Mouse (Mus musculus) heart, embryonic 15.5 days (tissue): ENCODE measurements around the gene Oprm1. TPM values are rescaled to one million over a fixed set of nuclear protein-coding genes. Genes with fewer than 3 reads are reported as not detected.

Experiments
- ATAC-seq: fragments of 200-750 bp; cut with Nextera tagmentation; replicated peaks from 2 replicates; pipeline ENCODE4 v1.8.0; 2017; ENCODE audit warnings: low read depth, moderate TSS enrichment; ENCODE audit not compliant: insufficient number of reproducible peaks, insufficient read depth, low FRiP score
- H3K27ac ChIP-seq: fragments of 300-500 bp; sonication (generic); 2 replicates; pipeline ENCODE4 v1.5.1; 2015; ENCODE audit warnings: mild to moderate bottlenecking, inconsistent platforms
- H3K27me3 ChIP-seq: fragments of 300-500 bp; sonication (generic); 2 replicates; pipeline ENCODE4 v1.6.1; 2015; ENCODE audit warnings: inconsistent platforms
- H3K36me3 ChIP-seq: fragments of 300-500 bp; sonication (generic); 2 replicates; pipeline ENCODE4 v1.6.1; 2015; ENCODE audit warnings: mild to moderate bottlenecking, inconsistent platforms
- H3K4me1 ChIP-seq: fragments of 300-500 bp; sonication (generic); replicated peaks from 2 replicates; pipeline ENCODE4 v1.6.1; 2015; ENCODE audit warnings: inconsistent platforms
- H3K4me2 ChIP-seq: fragments of 300-500 bp; sonication (generic); 2 replicates; pipeline ENCODE4 v1.6.1; 2015; ENCODE audit warnings: inconsistent platforms, mild to moderate bottlenecking, moderate library complexity
- H3K4me3 ChIP-seq: fragments of 300-500 bp; sonication (generic); 2 replicates; pipeline ENCODE4 v1.5.1; 2015; ENCODE audit warnings: mild to moderate bottlenecking, inconsistent platforms
- H3K9ac ChIP-seq: fragments of 300-500 bp; sonication (generic); 2 replicates; pipeline ENCODE4 v1.6.1; 2015; ENCODE audit warnings: mild to moderate bottlenecking, inconsistent platforms
- H3K9me3 ChIP-seq: fragments of 300-500 bp; sonication (generic); replicated peaks from 2 replicates; pipeline ENCODE4 v1.6.1; 2016; ENCODE audit warnings: inconsistent platforms
- whole genome bisulfite sequencing: fragments of 180-500 bp; shearing (Covaris S2); methylation state at CpG from one replicate; pipeline ENCODE4 v1.1.7; 2015; ENCODE audit warnings: mixed read lengths; 5-methylcytosine and 5-hydroxymethylcytosine counted together
- polyA plus RNA-seq: library from polyadenylated mRNA; unstranded; fragments of >200 nt; fragmentation: Nextera tagmentation; extraction: Ambion mirVana; gene quantifications from 2 replicates; pipeline ENCODE4 v1.2.1, GENCODE M21; 2015

Oprm1 gene
- polyA plus RNA-seq, 1 experiment from 2014 or later: not detected

DNA sequence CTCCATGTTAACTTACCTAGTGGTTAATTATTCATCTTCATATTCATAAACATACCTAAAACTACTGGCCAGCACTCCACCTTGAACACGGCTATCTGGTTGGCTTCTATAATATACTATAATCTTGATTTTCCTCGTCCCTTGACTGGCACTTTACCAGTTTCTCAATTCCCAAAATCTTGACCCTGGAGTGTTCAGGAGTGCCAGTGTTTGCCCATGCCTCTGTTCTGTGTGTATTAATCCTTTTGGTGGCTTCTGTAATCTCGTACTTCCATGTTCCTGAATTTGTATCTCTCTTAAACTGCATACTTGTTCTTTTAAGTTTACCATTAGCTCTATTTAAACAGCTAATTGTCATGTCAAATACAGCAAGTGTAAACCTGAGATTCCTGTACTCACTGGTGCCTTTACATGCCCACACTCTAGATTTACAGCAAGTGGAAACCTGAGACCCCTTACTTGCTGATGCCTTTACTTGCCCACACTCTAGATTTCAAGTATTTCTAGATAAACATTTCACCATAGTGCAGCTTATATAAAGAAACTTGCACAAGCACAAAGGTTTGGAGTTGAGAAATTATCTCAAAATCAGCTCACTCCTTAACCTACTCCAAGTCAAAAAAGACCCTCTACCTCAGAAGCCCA, 138.5 kb downstream of the Oprm1 start:
- Histone ChIP-seq H3K9ac (no peak overlapping the region), H3K27ac (no peak overlapping the region), H3K4me1 (no peaks in the 10 kb centered on the region), H3K36me3 (no peaks in the 10 kb centered on the region), H3K27me3 (no peaks in the 10 kb centered on the region), H3K4me2 (no peak overlapping the region), H3K9me3 (no peaks in the 10 kb centered on the region), H3K4me3 (no peak overlapping the region)
- 70% methylated on average over 3 of the region's 3 CpGs for WGBS
- ATAC-seq: no peak

DNA sequence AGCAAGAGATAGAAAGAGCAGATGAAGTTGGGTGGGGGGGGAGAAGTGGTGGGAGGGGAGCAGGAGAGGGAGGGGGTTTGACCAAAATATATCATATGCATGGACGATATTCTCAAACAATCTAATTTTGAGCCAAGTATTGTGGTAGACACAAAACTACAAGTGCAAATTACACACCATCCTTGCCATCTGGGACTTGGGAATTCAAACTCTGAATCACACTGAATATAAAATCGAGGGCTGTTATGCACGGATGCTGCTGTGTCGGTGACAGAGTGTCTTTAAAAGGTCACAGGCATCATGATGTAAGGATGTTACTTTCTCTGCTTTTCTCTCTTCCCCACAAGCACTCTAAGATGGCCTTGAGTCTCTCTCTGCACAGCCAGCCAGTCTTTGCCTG, 141.8 kb downstream of the Oprm1 start:
- no peak for ATAC-seq
- Histone ChIP-seq H3K27me3 (no peaks in the 10 kb centered on the region), H3K4me1 (no peaks in the 10 kb centered on the region)

DNA sequence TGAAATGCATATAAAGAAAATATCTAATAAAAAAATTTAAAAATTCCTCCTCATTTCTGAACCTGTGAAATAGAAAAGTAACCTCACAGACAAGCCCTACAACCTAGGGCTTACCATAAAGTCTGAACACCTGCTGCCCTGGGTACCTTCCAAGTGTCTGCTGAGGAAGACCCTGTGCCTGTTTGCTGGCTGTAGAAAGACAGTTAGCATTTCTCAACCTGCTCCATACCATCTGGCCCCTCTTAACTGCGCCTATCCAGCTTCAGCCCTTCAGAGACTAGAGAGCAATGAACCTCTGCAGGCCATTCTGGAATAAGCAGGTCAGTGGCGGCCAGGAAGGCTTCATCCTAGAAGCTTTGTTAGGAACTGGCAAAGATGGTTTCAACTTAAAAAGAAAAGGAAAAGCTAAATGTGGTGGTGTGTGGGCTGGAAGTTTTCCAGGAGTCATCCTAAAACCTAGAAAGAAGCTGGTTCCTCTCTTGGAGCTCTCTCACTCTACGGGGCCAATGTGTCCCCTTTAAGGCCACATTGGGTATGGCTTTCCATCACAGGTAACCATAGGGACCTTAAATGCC, 143.6 kb downstream of the Oprm1 start:
- Histone ChIP-seq H3K4me2 (no peak overlapping the region), H3K4me3 (no peak overlapping the region), H3K27me3 (no peaks in the 10 kb centered on the region), H3K27ac (no peak overlapping the region), H3K9ac (no peak overlapping the region), H3K36me3 (no peaks in the 10 kb centered on the region), H3K9me3 (no peaks in the 10 kb centered on the region), H3K4me1 (no peaks in the 10 kb centered on the region)
- ATAC-seq: no peak
- 77% methylated on average over 3 of the region's 3 CpGs for WGBS

More for the DNA sequence above, 141.8 kb downstream of the Oprm1 start:
- H3K4me2 ChIP-seq: no peak overlapping the region
- WGBS: 87% methylated on average over 4 of the region's 4 CpGs
- H3K36me3 ChIP-seq: no peaks in the 10 kb centered on the region
- H3K9me3 ChIP-seq: no peaks in the 10 kb centered on the region
- H3K4me3 ChIP-seq: no peak overlapping the region
- no peak overlapping the region for H3K27ac ChIP-seq
- H3K9ac ChIP-seq: no peak overlapping the region

DNA sequence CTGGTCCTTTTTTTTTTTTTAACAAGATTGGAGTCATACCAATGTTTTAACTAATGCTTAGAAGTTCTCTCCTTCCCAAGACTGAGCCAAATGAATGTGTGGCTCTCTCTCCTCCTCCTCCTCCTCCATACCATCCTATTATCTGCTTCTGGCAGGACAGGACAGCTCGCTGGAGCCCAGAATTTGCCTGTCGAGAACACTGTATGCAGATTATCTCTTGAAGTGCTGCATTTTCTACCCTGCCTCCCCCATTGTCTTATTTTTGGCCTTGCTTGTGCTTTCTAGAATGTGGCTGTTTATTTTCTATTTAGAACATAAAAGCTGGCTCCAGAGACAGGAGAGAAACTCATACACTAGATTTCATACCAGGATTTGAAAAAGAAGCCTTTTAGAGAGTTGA, 151.5 kb downstream of the Oprm1 start:
- Histone ChIP-seq H3K36me3 (no peaks in the 10 kb centered on the region), H3K27ac (no peak overlapping the region), H3K9ac (no peak overlapping the region), H3K4me3 (no peak overlapping the region), H3K9me3 (no peaks in the 10 kb centered on the region), H3K4me2 (no peak overlapping the region), H3K4me1 (no peaks in the 10 kb centered on the region), H3K27me3 (no peaks in the 10 kb centered on the region)
- 34% methylated on average over 2 of the region's 2 CpGs for WGBS
- no peak for ATAC-seq

DNA sequence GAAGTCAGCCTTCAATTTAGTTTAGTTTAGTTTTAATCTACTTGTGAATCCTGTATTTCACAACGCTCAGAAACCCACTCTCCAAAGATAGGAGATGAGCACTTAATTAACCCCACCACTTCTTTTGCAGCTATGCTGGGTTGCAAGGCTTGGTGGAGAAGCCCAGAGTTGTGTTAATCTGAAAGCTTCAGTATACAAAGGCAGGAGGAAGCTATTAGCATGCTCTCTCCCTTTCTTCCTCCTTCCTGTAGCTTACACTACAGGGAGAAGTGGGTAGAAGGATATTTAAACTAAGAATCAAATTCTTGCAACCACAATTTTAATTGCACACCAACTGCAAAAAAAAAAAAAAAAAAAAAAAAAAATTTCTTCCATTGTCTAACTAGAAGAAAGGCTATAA, 157.7 kb downstream of the Oprm1 start:
- Histone ChIP-seq H3K4me1 (no peaks in the 10 kb centered on the region), H3K27me3 (no peaks in the 10 kb centered on the region), H3K9ac (no peak overlapping the region), H3K4me2 (no peak overlapping the region), H3K36me3 (no peaks in the 10 kb centered on the region), H3K9me3 (no peaks in the 10 kb centered on the region), H3K4me3 (no peak overlapping the region), H3K27ac (no peak overlapping the region)
- ATAC-seq: no peak
- 52% methylated on average over 1 of the region's 1 CpGs for WGBS

DNA sequence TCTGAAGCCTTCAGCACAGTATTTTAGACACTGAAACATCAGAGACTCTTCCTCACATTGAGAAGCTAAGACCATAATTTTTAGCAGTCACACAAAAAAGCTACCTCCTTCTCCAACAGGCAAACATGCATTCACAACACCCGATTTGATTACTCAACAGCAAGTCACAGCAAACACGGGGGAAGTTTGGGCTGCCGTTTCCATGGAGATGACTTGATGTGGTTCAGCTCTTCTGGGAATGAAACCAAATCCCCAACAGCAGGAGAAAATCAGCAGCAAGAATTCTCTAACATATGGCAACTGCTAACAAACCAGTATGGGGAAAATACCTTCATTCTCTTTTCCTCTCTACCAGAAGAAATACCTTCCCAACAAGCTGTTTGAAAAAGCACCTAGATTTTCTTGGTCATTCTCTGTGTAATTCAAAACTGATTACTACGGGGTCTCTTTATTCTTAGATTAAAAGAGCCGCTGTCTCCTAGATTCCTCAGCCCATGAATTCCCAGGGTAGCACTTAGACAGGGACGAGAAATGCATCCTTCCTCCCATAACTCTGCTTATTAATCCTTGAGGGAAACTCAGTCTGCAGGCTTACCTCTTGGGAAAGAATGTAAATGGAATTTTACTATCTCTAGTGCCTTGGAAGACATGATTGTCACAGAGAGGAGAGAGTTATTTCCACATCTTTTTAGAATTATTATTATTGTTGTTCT, 158.4 kb downstream of the Oprm1 start:
- WGBS: 32% methylated on average over 6 of the region's 6 CpGs
- H3K9me3 ChIP-seq: no peaks in the 10 kb centered on the region
- H3K27me3 ChIP-seq: no peaks in the 10 kb centered on the region
- H3K9ac ChIP-seq: no peak overlapping the region
- H3K4me3 ChIP-seq: no peak overlapping the region
- H3K36me3 ChIP-seq: no peaks in the 10 kb centered on the region
- H3K27ac ChIP-seq: no peak overlapping the region
- H3K4me2 ChIP-seq: no peak overlapping the region
- no peaks in the 10 kb centered on the region for H3K4me1 ChIP-seq
- ATAC-seq: no peak

DNA sequence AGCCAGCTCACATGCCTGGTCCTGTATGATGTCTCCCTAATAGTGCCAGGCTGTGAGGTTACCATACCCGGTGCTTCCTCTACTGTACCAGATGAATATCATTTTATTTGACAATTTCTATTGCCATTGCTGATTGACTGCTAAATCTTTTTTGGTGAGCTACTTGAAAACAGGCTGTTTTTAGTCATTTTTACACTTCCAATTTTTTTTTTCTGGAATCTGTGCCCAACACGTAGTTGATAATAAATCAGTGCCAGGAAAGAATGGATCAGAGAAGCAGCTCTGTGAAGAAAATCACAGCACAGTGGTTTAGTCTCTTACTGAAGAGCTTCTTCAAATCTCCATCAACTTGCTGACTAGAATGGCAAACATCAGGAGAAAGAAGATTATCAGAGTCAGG, 168.4 kb downstream of the Oprm1 start:
- ATAC-seq: no peak
- H3K36me3 ChIP-seq: no peaks in the 10 kb centered on the region
- H3K9ac ChIP-seq: no peak overlapping the region
- H3K9me3 ChIP-seq: no peaks in the 10 kb centered on the region
- no peaks in the 10 kb centered on the region for H3K27me3 ChIP-seq
- H3K4me1 ChIP-seq: no peaks in the 10 kb centered on the region
- H3K4me2 ChIP-seq: no peak overlapping the region
- H3K27ac ChIP-seq: no peak overlapping the region
- WGBS: 71% methylated on average over 2 of the region's 2 CpGs
- no peak overlapping the region for H3K4me3 ChIP-seq

DNA sequence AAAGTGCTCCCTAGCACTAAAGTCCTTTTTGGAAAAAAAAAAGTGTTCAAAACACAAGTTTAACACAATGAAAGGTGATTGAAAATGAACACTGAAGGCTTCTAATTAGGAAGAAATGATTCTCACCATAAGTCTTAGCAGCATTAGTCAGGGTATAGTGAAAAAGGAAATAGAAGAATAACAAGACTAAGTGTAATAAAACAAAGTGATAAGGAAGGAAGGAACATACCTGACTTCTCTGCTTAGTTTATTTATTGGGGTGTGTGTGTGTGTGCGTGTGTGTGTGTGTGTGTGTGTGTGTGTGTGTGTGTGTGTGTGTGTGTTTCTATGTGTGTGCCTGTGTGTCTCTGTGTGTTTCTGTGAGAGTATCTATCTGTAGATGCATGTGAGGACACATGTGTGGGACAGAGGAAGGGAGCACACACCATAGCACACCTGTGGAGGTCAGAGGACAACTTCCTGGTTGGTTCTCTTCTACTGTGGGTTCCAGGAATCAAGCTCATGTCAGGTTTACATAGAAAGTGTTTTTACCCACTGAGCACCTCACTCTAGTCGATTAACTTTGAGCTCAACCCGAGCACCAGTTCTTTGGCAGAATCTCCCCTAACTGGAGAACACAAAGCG, 169.4 kb downstream of the Oprm1 start:
- 76% methylated on average over 4 of the region's 4 CpGs for WGBS
- H3K4me2 ChIP-seq: no peak overlapping the region
- no peak overlapping the region for H3K9ac ChIP-seq
- H3K9me3 ChIP-seq: no peaks in the 10 kb centered on the region
- ATAC-seq: no peak
- no peak overlapping the region for H3K27ac ChIP-seq
- no peaks in the 10 kb centered on the region for H3K27me3 ChIP-seq
- H3K36me3 ChIP-seq: no peaks in the 10 kb centered on the region
- no peaks in the 10 kb centered on the region for H3K4me1 ChIP-seq
- H3K4me3 ChIP-seq: no peak overlapping the region

DNA sequence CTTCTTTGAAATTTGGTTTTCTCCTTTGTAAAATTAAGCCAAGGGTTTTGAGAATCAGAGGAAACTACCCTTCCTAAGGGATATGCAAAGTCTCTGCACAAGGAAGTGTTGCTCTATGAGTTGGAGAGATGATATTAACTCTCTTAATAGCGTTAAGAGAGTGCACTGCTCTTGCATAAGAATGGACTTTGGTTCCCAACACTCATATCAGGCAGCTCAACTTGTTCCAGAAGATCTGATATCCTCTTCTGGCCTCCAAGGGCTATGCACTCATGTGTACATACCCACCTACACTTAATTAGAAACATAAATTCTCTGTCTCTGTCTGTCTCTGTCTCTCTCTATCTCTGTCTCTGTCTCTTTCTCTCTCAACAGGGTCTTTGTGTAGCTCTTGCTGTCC, 170.6 kb downstream of the Oprm1 start:
- no peak overlapping the region for H3K4me3 ChIP-seq
- H3K36me3 ChIP-seq: no peaks in the 10 kb centered on the region
- no peak overlapping the region for H3K9ac ChIP-seq
- no peak overlapping the region for H3K27ac ChIP-seq
- H3K27me3 ChIP-seq: no peaks in the 10 kb centered on the region
- WGBS: 38% methylated on average over 1 of the region's 1 CpGs
- no peaks in the 10 kb centered on the region for H3K4me1 ChIP-seq
- ATAC-seq: no peak
- no peaks in the 10 kb centered on the region for H3K9me3 ChIP-seq
- no peak overlapping the region for H3K4me2 ChIP-seq

DNA sequence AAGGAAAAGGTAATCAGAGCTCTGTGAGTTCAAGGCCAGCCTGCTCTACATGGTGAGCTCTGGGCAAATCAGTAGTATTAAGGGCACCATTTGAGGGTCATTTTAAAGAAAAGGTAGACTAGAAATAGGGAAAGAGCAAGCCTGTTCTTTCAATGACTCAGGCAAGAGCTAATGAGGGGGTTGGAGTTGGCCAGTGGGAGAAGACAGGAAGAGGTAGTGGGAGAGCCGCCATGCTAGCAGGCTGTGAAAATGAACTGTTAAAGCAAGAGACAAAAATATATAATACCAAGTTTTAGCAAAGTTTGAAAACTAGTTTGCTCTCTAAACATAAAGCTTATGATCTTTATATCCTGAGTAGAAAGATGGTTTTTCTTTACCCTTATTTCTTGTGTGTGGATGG, 172.1 kb downstream of the Oprm1 start:
- 68% methylated on average over 1 of the region's 1 CpGs for WGBS
- ATAC-seq: no peak

DNA sequence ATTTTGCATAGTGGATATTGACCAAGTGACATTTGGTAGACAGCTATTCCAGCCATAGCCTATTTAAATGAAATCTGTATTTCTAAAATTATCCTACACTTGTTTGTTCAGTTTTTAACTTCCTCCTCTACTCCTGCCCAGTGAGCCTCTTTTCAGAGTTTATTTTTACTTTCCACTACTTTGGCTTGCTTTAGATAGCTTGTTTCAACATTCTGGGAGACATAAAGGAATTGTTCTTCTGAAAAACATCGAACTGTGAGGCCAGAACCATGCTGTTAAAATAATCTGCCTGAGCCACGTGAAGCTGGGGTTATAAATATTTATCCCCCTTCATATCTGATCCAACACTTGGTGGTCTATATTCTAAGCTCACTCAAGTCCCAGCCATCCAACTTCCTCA, 172.6 kb downstream of the Oprm1 start:
- no peak overlapping the region for H3K4me3 ChIP-seq
- no peaks in the 10 kb centered on the region for H3K9me3 ChIP-seq
- H3K27ac ChIP-seq: no peak overlapping the region
- no peaks in the 10 kb centered on the region for H3K4me1 ChIP-seq
- H3K4me2 ChIP-seq: no peak overlapping the region
- WGBS: 54% methylated on average over 2 of the region's 2 CpGs
- no peak overlapping the region for H3K9ac ChIP-seq
- no peaks in the 10 kb centered on the region for H3K36me3 ChIP-seq
- no peaks in the 10 kb centered on the region for H3K27me3 ChIP-seq
- no peak for ATAC-seq

More for the DNA sequence above, 172.1 kb downstream of the Oprm1 start:
- Histone ChIP-seq H3K4me3 (no peak overlapping the region), H3K4me2 (no peak overlapping the region), H3K9me3 (no peaks in the 10 kb centered on the region), H3K36me3 (no peaks in the 10 kb centered on the region), H3K27me3 (no peaks in the 10 kb centered on the region), H3K27ac (no peak overlapping the region), H3K4me1 (no peaks in the 10 kb centered on the region), H3K9ac (no peak overlapping the region)
